Mouse (Mus musculus): ENCODE data around the gene Slc16a13.

The Slc16a13 gene

GRCm38 (mm10) chr11:70220731-70221602, at the start of gene Slc16a13:
Gene Slc16a13, minus strand, starts transcription at chr11:70221064.
- DNase-seq (ENCODE audit: low spot score) = peak; percentile 97

GRCm38 (mm10) chr11:70266405-70266804, 45.5 kb upstream of the Slc16a13 start:
- no peak for DNase-seq (ENCODE audit: low spot score)

- no peak for DNase-seq (ENCODE audit: low spot score)
Measured at GRCm38 (mm10) chr11:70265819-70266218, 45.0 kb upstream of the Slc16a13 start.

GRCm38 (mm10) chr11:70265252-70265651, 44.4 kb upstream of the Slc16a13 start:
- no peak for DNase-seq (ENCODE audit: low spot score)

- DNase-seq (ENCODE audit: low spot score) = no peak
Measured at GRCm38 (mm10) chr11:70259035-70259434, 38.2 kb upstream of the Slc16a13 start.

GRCm38 (mm10) chr11:70254931-70255531, 34.2 kb upstream of the Slc16a13 start, which contains the start of gene Alox12:
Gene Alox12, minus strand, starts transcription at chr11:70255353.
- peak; percentile 51 for DNase-seq (ENCODE audit: low spot score)

GRCm38 (mm10) chr11:70254337-70254736, 33.5 kb upstream of the Slc16a13 start:
- no peak for DNase-seq (ENCODE audit: low spot score)

- no peak for DNase-seq (ENCODE audit: low spot score)
Measured at GRCm38 (mm10) chr11:70251853-70252252, 31.0 kb upstream of the Slc16a13 start.

GRCm38 (mm10) chr11:70250150-70250549, 29.3 kb upstream of the Slc16a13 start:
- DNase-seq (ENCODE audit: low spot score) = no peak

GRCm38 (mm10) chr11:70247136-70247845, 26.4 kb upstream of the Slc16a13 start:
- DNase-seq (ENCODE audit: low spot score) = peak; percentile 85

GRCm38 (mm10) chr11:70242591-70242990, 21.7 kb upstream of the Slc16a13 start:
- no peak for DNase-seq (ENCODE audit: low spot score)

GRCm38 (mm10) chr11:70239541-70240279, 18.8 kb upstream of the Slc16a13 start, which contains the start of the genes Gm21988 and Rnasek:
Gene Gm21988, minus strand, starts transcription at chr11:70239830.
Gene Rnasek, minus strand, starts transcription at chr11:70239842.
- DNase-seq (ENCODE audit: low spot score) = peak; percentile 88

- DNase-seq (ENCODE audit: low spot score) = no peak
Measured at GRCm38 (mm10) chr11:70238591-70239440, 18.0 kb upstream of the Slc16a13 start.

GRCm38 (mm10) chr11:70237457-70238167, 16.7 kb upstream of the Slc16a13 start, which contains the start of gene 0610010K14Rik:
Gene 0610010K14Rik, minus strand, starts transcription at chr11:70237914.
- DNase-seq (ENCODE audit: low spot score) = peak; percentile 97

- DNase-seq (ENCODE audit: low spot score) = no peak
Measured at GRCm38 (mm10) chr11:70236717-70237116, 15.9 kb upstream of the Slc16a13 start.

GRCm38 (mm10) chr11:70235254-70235900, 14.5 kb upstream of the Slc16a13 start:
- no peak for DNase-seq (ENCODE audit: low spot score)

GRCm38 (mm10) chr11:70234497-70234896, 13.6 kb upstream of the Slc16a13 start:
- no peak for DNase-seq (ENCODE audit: low spot score)

- no peak for DNase-seq (ENCODE audit: low spot score)
Measured at GRCm38 (mm10) chr11:70234037-70234436, 13.2 kb upstream of the Slc16a13 start.

GRCm38 (mm10) chr11:70233016-70233415, 12.2 kb upstream of the Slc16a13 start:
- DNase-seq (ENCODE audit: low spot score) = no peak

All from retina, embryonic 14.5 days (tissue).